Mouse (Mus musculus) mature B cell (primary cell): ENCODE measurements at regions not wholly inside any gene's neighbourhood (a gene's known extent, or its start where the extent isn't known, plus 50 kb on each side); places are given as distances from the start of the nearest gene placed in this dataset.
"Not testable (repeated sequence)": the region's sequence is repeated elsewhere in the genome, so short reads cannot be mapped to it uniquely, and the experiment has no call there.

Source experiments
- in situ Hi-C: fragments of 300-500 bp; cut with MboI; formaldehyde crosslinking; loops from 2 replicates; pipeline ENCODE4 v1.14.3; 2019

DNA sequence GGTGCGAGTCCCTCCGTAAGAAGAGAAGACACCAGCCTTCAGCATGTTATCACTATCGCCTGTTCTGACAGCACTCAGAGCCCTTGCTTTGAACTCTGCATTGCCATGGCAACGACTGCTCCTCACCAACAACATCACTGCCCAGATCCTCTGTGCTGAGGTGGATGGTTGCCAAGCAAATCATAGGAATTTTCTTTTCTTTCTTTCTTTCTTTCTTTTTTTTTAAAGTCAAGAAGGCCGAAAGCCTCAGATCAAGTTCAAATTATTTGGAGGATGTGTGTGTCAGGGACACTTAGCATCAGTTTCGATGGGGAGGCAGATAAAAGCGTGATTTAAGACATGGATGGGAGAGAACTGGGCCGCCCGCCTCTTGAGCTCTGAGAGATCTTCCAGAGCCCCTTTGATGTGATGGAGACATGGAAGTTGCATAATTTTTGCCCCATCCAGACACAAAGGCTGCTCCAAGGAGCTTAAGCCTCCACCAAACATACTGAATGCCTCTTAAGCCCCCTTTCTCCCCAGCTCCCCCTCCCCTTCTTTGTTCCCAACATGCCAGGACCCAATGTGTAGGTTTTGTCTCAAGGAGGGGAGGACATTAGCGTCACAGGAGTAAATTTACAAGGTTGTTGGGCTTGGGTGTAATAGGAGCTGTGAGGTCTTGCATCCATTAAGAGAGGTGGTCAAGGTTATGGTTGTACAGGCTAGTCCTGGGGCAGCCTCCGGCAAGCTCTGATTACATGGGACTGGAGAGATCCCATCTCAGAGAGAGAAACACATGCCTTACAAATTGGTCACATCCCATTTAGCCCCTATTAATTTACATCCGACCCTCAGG lies 167.4 kb upstream of the Npvf start:
- in situ Hi-C loops: loop anchor here (25.0 kb wide), 1 partner anchor 1416 kb away; the partner anchor contains the start of genes Hoxa10, Hoxa11 and Hoxa9

DNA sequence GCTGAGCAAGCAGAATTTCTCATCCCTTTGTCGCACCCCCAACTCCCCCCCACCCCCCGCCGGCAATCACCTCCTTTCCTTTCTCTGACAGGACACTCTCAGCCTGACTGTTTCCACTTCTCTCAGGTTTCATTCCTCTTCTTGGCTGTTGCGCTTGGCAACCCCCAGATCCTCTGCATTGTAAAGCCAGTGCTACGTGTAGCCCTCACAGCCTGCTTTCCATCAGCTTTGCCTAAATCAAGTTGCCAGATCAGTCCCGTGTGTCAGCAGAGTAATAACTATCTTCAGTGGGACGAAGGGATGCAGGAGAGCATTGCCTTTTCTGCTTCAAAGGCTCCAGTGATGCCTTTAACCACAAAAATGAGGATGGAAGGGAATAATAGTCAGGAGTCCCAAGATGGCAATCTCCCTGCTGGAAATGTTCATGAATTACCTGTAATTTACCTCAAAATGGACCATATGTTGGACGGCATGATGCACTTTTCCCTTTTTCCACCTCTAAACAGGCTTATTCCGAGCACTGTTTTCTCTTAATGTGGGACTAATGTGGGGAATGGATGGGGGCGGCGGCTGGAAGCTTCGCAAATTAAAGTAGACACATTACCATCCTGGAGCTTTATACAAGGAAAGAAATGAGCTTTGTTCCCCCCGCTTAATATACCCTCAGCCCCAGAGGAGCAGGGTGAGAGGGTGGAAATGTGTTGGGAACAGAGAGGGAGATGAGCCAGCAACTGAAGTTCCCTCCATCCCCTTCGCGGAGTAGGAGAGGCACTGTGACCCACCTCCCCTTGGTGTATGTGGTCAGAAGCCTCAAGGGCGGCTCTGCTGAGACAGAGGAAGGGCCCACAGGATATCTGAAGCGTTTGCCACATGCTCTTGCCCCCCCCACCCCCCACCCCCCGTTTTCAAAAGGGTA lies 168.3 kb upstream of the Npvf start:
- in situ Hi-C loops: loop anchor here (25.0 kb wide), 1 partner anchor 1415 kb away; the partner anchor contains the start of genes Hoxa10, Hoxa11 and Hoxa9

DNA sequence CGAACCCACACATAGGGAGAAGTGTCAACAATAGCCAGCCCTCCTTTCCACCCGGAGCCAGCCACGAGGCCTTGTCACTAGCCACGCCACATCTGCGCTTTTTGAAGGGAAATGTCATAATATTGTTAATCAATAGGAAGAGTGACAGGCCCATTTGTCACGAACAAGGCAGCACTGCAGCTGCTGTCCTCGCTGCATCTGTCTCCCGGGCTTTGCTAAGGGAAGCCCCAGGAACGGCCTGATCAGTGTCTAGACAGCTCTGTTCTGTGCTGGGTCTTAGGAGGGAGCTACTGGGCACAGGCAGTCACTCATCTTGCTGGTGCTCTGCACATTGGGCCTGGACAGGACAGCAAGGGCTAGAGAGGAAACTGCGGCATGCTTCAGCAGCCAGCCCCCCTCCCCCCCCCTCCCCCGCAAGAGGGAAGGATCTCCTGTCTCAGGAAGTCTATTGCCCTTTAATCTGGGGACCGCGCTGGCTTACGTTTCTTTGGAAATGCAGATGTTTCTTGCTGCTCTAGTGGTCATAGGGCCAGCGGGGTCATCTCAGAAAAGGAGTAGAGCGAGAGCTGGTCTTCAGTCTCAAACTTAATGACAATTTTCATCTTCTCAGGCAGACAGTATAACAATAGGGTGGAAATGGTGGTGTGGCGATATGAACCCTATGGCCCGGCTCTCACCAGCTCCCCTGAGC lies 169.1 kb upstream of the Npvf start:
- in situ Hi-C loops: loop anchor here (25.0 kb wide), 1 partner anchor 1414 kb away; the partner anchor contains the start of genes Hoxa10, Hoxa11 and Hoxa9

DNA sequence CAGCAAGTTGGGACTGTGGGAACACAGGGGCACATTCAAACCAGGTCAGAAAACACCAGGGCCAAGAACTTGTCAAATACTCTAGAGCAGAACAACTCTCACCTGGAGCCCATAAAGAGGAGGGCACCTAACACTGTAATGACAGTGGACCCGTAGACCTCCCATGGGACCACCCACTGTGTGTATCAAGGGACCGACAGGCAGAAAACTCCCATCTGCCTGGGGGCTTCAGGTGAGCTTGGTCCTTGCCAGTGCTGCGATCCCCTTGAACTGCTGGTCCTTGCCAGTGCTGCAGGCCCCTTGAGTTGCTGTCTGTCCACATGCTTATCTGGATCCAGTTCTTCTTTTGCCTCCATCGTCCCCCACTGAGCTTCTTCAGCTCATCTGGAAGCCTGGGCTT lies 170.2 kb upstream of the Npvf start:
- in situ Hi-C loops: loop anchor here (25.0 kb wide), 1 partner anchor 1413 kb away; the partner anchor contains the start of genes Hoxa10, Hoxa11 and Hoxa9

DNA sequence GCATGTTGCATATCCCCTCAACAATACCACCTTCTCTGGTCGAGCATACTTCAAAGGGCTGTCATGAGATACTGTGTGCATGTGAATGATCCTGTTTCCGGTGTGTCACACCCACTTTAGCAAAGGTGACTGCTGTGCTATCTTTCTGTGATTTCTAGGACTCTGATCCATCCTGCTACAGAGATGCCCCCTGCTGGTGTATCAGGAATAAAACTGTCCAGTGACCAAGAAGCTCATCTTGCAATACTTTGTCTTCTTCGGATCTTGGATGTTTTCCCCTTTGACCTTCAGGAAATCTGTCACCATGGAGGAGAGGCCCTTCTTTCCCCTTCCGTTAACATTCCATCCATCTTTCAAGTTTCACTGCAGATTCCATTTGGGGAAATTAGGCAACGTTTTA lies 177.5 kb upstream of the Npvf start:
- in situ Hi-C loops: no loop called here

DNA sequence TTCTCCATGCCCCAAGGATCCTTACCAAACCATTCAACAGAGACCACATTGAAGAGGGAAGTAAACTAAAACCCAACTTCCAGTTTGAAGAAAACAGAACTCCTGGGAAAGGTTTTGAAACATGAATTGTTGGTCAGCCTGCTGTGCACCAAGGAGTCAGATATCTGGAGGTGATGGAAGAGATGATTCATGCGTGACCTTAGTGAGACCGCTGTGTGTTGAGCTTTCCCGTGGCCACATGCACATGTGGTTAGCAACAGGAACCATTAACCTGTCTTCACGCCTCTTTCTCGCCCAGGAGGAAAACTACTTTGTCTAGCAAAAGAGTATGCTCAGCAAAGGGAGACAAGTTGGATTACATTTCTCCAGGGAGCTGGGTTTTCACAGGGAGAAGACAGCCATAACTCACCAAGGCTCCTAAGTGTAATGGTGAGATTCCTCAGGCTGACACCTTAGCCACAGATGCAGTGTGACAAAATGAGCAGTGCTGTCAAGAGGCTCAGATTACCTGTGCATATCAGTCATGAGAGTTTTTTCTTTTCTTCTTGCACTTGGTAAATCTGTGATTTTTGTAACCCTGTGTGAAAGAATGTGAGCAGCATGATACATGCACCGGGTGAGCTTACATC lies 181.9 kb upstream of the Npvf start:
- in situ Hi-C loops: no loop called here

DNA sequence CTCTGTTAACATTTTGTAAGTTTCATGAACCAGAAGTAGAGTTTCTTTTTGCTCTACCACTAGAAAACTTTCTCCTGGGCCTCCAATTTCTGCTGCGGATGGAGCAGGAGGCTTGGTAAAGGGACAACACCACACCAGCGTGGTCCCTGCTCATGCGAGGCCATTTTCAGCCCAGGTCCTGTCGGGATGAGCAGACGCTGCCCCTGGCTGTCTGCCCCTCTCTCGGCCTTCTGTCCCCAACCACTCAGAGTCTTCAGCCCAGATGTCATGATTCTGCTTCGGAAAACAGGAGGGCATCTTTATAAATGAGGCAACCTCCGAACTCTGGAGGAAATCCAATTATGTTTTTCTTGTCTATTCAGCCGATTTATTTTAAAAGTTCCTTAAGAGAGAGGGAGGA lies 186.6 kb upstream of the Npvf start:
- in situ Hi-C loops: no loop called here

DNA sequence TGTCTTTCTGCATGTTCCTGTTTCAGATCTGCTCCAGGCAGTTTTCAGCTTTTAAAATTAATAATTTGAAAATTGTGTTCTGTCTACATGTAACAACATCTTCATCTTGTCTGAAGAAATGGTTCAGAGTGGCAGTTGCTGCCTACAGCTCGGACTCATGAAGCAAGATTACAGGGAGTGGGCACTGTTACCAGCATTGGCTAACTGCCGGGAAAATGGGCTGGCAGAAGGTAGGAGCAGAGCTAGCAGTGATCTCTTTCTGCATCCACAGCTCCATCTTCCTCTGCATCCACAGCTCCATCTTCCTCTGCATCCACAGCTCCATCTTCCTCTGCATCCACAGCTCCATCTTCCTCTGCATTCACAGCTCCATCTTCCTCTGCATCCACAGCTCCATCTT lies 191.0 kb upstream of the Npvf start:
- in situ Hi-C loops: not testable (repeated sequence)

DNA sequence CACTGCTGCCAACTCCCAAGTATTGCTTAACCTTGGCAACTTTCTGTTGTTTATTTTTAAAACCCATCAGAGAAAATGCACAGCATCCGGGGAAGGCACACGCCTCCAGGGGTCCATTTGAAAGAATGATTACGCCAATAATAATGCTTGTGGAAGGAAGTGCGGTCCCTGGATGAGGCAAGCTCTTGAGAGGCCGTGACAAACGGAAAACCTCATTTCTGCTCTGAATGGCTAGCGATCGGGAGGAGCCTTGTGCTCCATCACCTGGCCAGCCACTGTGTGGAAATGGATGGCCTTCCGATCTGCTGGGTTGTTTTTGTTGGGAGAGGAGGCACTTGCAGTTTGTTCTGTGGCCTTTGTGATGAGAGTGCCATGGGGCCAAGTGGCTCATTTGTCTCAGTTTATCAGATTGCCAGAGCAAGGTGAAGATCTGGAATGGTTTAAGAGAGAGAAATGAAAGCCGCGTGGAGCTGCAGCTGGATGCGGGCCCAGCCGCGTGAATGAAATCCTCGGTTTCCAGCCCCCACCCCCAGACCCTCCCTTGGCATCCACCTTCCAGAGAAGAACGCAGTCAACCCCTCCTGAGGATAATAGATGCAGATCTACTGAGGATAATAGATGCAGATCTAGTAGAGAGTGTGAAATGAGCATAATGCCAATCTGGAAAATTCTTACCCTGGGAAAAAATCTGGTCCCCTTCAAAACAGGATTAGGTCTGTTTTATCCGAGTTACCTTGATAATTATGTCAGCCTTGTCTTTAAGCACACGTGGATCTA lies 192.7 kb upstream of the Npvf start:
- in situ Hi-C loops: no loop called here

DNA sequence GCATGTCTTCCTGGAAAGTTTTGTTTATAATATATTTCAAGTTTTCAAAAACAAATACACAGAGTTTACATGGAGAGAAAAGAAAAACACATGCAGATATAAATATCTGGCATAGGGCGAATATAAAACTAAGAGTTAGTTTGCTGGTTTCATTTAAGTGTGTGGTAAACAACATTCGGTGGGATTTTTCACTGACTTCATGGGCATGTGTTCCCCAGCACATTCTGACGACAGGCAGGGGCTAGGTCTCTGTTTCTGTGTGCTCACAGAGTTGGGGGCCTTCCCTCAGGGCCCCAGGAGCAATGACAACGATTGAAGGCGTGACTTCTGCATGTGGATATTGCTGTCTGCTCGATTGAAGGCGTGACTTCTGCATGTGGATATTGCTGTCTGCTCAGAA lies 193.3 kb upstream of the Npvf start:
- in situ Hi-C loops: no loop called here

DNA sequence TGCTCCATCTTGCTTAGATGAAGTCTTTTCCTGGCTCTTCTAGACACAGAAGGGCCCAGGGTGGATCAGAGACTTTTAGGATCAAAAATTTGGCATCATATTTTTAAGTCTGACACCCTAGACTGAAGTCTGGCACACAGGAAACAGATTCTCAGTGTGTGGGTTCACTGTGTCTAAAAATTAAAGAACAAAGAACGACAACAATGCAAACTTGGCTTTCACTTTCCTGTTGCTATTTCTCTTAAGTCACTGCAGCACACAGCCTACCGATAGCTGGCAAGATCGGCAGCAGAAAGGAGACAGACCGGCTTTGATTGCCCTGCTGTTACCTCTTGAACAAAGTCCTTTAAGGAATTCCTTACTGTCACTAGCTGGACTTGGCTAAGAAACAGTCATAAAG lies 204.9 kb upstream of the Npvf start:
- in situ Hi-C loops: no loop called here

DNA sequence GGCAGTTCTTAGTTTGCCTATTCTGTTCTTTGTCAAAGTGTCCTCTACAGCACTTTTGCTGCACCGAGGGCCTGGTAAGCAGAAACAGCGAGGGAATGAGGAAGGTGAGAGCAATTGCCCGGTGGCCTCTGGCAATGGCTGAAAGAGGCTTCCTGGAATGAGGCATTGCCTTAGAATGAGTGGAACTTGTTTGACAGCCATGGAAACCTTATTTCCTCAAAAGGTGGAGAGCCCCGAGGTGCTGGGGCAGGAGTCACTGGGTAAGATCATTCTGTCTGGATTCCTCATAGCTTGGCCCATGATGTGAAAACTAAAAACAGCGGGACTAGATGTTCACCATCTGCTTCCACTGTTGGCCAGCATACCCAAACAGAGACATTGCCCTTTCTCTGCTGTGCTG lies 223.8 kb upstream of the Npvf start:
- in situ Hi-C loops: no loop called here

DNA sequence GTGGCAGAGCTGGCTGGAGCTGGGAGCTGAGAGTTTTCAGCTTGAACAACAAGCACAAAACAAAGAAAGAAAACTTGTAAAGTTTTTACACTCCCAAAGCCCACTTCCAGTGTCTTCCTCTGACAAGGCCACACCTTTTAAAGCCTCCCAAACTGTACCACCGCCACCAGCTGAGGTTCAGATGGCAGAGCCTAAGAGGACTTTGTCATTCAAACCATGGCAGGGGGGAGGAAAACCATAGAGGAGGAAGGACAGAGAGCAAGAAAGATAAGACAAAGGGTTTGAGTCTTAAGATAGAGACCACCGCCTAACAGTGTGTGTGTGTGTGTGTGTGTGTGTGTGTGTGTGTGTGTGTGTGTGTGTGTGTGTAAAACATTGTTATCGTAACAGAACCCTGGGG lies 228.1 kb upstream of the Npvf start:
- in situ Hi-C loops: no loop called here

DNA sequence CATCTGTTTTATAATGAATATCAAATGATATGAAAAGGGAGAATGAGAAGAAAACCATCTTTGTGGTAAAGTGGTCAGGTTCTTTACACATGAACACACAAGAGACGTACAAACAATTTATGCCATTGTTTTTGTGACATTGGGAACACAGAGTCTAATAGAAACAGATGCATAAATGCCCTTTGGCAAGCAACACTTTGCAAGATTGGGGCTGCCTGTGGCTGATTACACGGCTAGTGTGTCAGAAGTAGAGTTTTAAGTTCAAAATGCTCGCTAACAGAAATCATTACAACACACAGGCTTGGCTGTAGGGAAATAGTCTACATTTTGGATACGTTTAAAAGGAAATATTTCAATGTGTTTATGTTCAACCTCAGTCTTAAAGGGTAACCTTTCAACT lies 228.5 kb upstream of the Npvf start:
- in situ Hi-C loops: no loop called here

DNA sequence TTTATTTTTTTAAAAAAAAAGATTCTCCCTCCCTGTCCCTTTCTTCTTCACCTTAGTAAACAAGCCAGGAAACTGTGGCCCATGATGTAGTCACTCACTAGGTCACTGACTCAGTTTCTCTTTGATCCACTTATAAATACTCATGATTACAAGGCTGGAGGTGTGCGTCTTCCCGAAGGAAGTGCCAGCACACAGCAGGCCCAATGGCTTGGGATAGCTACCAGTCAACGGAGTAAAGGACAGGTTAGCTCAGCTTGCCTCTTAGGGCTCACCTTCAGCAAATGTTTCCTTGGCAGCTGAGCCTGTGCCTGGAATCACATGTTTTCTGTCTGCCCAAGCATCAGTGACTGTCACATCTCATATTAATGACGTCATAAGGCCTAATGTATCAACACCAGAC lies 230.8 kb upstream of the Npvf start:
- in situ Hi-C loops: no loop called here

DNA sequence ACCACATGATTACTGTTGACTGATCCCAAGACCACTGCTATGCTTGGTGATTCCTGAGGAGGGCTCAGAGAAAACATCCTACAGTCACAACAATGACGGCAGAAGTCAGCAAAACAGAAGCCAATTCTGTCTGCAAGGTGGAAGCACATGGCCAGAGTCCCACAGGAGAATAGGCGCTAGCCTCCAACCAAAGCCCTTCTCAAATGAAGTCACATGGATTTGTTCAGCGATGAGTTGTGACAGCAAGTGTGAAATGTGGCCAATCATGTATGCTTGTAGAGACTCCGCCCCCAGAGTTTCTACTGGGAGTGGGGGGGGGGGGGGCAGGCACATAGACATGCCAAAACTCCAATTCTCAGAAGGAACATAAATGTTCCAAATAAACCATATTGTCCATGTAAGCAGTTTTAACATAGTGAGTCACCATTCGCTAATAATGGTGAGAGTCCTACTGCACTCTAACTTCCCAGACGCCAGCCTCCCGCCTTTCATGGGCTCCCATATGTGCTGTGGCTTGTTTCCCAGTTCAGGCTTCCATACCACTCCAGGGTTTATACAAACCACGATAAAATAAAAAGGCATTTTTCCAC lies 231.6 kb upstream of the Npvf start:
- in situ Hi-C loops: no loop called here

DNA sequence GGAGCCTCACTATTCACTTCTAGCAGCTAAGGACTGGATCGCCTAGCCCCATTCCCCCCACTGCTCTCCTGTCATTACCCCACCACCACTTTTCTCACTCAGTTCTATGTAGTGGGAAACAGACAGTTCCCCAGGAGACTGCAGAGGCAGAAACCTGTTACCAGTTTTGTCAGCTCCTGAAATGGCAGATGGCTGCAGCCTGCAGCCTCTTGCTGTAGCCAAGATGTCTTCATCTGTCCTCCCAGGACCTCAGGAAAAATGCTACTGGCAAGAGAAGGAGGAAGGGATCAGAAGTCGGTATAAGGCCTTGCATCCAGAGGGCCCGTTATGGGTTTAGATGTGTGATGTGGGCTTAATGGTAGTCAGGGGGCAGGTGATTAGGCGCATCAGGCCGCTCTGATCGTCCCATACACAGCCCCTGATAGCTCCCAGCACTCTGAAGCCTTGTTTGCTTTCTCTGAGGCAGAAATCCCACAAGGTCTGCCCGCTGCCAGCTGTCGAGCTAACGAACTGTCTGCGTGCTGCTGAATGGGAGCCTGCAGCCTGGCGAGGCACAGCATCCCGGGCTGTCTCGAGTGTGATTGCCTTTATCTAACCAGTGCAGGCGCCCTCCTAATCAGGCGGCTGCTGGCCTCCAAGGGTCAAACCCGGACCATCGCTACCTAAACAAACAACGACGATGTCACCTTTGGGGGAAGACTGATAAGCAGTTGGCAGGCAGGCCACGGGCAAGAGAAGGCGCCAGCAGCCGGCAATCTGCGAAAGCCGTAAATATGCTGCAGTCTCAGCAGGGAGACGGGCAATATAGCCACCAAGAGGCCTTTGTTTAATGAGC lies 236.3 kb upstream of the Npvf start:
- in situ Hi-C loops: no loop called here

DNA sequence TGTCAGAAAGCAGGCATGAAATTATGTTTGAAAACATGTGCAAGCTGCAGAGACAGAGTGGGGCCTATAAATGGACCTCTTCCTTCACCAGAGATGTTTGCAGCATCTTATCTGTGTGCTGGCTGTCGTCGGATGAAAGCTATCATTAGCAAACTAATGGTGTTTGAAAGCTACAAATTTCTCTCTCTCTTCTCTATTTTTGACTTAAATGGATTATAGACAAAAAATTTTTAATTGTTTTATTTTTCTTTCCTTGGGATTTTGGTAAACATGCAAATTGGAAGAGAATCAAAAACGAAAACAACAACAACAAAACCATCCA lies 236.9 kb upstream of the Npvf start:
- in situ Hi-C loops: no loop called here

DNA sequence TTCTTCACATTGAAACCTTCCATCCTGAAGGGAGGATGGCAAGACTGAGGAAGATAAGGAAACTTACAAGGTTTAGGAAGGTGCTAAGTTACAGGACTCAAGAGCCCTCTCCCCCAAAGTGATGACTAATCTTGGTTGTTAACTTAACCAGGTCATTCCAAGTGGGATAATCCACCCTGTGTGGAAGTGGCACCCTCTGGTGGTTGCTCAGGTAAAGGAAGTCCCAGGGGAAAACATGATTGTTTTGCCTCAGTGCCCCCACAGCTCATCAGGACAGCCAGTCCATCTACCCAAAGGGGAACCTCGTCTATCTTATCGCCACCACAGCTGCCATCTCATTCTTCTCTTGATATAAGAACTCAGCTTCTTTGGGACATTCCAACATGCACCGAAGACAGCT lies 244.6 kb upstream of the Npvf start:
- in situ Hi-C loops: no loop called here
